Mouse (Mus musculus) ovary, postnatal 10 days (tissue): ENCODE measurements at regions not wholly inside any gene's neighbourhood (a gene's known extent, or its start where the extent isn't known, plus 50 kb on each side); places are given as distances from the start of the nearest gene placed in this dataset.

Source experiments
- DNase-seq: peaks from one replicate; pipeline ENCODE4 v3.0.0; 2022; ENCODE audit warnings: low spot score

GRCm38 (mm10) chr15:85674191-85674984, 60.4 kb upstream of the Ppara start:
- DNase-seq = no peak

DNA sequence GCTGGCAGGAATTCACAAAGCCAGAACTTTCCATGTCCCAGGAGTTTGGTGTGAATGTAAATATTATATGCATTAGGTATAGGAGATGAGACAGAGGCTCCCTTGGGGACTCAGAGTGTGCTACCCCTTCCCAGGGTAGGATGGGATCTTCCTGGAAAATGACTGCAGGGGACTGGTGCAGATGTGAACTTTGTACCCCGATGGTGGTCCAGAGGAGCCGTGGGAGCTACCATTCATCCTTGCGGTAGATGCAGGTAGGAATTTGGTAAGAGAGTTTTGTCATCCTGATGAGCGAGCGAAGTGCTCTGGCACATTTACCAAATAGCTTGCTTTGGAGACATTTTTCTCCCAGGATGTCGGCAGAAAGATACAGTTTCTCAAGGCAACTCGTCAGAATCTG, 59.7 kb upstream of the Ppara start:
- no peak for DNase-seq

GRCm38 (mm10) chr15:85675736-85676135, 59.0 kb upstream of the Ppara start:
- no peak for DNase-seq

GRCm38 (mm10) chr15:85676156-85676555, 58.6 kb upstream of the Ppara start:
- no peak for DNase-seq

DNA sequence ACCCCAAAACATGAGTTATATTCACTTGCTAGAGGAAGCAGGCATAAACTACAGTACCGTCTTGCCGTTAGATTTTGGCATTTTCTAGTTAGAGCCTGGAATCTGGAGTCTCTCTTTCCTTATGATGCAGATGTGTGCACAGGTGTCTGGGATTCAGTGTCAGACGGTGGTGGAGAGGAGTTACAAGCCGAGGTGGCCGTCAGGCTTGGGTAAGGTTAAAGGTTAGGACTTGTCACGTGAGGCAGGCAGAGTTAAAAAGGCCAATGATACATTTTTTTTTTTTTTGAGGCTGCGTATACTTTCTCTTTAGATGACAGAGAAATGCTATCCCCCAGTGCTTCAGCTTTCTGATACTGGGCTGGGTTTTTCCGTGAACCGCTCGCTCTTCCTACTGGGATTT, 57.9 kb upstream of the Ppara start:
- DNase-seq = no peak

DNA sequence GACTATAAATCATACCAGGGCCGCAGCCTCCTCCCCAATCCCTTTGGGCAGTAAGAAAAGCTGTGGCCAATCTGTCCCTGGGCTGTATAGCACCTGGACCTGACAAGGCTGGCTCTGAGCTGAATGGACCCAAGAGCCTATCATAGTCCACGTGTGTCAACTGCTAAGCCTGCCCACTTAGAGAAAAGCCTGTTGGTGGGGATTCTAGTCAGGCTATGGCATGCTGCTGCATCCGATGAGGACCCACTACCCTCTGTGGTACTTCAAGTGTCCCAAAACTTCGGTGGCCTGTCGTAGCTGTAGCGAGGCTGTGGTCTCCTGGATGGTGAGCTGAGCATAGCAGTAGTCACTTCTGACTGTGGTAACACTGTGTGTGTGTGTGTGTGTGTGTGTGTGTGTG, 57.4 kb upstream of the Ppara start:
- no peak for DNase-seq

DNA sequence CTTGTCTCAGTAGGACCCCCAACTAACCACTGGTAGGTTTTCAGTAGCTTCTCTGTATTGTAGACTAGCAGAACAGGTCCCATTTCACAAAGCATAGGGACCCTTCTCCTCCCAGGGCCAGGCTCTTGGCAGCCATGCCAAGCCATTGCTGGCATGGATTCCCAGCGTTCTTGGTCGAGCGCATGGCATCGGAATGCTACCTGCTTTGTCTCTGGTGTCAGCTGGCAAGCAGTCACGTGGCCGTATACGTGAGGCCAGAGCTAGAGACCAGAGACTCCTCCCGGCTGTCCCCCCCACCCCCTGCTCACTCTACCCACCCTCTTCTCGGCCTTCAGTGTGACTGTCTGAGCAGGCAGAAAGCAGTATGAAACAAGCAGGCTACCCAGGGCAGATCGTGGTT, 56.9 kb upstream of the Ppara start:
- DNase-seq = no peak

DNA sequence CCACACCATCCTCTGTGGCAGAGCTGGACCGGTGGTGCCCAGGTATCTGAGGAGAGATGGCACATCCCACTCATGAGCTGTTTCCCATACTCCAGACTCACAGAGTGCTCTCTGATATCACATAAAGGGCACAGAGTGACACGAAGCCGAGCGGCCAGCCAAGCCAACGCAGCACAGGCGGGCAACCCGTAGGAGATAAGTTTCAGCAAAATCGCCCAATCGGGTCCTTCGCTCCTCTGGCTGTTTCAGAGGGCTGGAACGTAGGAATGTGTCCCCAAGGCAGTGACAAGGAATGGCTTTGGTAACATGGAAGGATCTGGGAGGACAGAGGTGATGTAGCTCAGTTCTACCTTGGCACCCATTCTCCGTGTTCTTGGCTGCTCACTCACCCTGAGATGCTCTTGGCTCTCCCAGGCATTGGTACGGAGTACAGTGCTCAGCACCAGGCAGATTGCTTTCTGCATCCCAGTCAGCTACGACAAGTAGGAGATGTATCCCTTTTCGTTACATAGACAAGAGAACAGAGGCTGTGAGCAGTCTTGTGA, 56.4 kb upstream of the Ppara start:
- DNase-seq = no peak

- DNase-seq = no peak
Observed at GRCm38 (mm10) chr15:85678981-85679708, 55.6 kb upstream of the Ppara start.

GRCm38 (mm10) chr15:85679864-85680428, 54.8 kb upstream of the Ppara start:
- no peak for DNase-seq

DNA sequence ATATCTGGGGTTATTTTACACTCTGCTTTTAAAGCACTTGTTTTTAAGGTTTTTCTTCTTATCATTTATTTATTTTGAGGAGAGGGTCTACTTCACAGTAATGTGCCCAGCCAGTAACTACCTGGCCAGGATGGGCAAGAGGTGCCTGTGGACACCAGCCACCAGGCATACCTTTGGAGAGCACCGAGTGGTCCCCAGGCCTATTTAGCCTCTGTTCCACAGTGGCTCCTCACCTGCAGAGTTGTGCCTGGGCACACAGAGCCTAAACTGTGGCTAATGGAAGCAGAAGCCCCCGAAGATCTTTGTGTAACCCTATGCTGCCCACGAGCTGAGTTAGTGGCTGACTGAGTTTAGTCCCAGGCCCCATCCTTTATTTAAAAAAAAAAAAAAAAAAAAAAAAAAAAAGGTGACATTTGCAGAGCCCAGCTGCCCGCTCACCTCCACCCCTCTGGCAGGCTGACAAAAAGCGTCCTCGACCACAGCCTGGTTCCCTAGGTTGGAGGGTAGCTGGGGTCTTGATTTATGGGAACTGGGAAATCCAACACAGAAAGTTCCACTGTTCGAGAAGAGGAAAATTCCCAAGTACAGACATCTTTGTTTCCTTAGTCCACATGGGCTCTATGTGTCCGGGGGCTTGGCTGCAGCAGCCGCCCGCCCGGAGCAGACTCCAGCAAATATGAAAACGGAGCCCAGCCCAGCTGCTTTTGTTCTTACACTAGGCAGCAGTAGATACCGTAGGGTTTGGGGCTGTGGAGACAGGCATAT, 54.1 kb upstream of the Ppara start:
- DNase-seq = no peak

GRCm38 (mm10) chr15:85682116-85682515, 52.7 kb upstream of the Ppara start:
- DNase-seq = no peak

DNA sequence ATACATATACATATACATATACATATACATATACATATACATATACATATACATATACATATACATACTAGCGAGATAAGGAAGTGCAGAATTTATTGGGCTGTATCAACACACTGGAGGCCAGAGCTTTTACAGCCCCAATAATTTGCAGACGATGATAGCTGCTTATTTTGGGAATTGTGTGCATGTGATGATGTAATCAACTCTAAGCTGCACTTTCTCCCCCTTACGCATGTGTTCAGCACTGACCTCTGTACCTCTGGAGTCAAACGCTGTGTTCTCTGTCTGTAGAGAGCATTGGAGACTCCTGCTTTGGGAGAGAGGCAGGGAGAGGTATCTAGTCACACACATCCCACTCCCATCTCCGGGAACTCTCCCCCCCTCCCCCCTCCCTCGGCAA, 52.0 kb upstream of the Ppara start:
- DNase-seq = no peak

GRCm38 (mm10) chr15:85683271-85683670, 51.5 kb upstream of the Ppara start:
- no peak for DNase-seq

- DNase-seq = no peak
Observed at GRCm38 (mm10) chr15:85683716-85684115, 51.1 kb upstream of the Ppara start.

GRCm38 (mm10) chr15:85684164-85684708, 50.5 kb upstream of the Ppara start:
- DNase-seq = no peak

- DNase-seq = no peak
Observed at GRCm38 (mm10) chr15:85684875-85685274, 49.9 kb upstream of the Ppara start.
